Mouse (Mus musculus) gastrocnemius, postnatal 14 days (tissue): Measurements from ENCODE around the gene Taf1. TPM values are rescaled to one million over a fixed set of nuclear protein-coding genes. Genes with fewer than 3 reads are reported as not detected.
"Not testable (repeated sequence)": the region's sequence is repeated elsewhere in the genome, so short reads cannot be mapped to it uniquely, and the experiment has no call there.

ENCODE experiments used
- DNase-seq: peaks from one replicate; pipeline ENCODE4 v3.0.0; 2021; ENCODE audit warnings: mixed read lengths
- intact Hi-C: fragments of 180-260 bp; cut with DNase I; formaldehyde crosslinking; loops from one replicate; pipeline ENCODE4 v1.15.1; 2025; ENCODE audit warnings: low total_unique reads
- long read RNA-seq, 2 experiments: library from polyadenylated mRNA; stranded (forward); transcript quantifications; one replicate each; pipeline ENCODE4 v2.0.0; 2021
- total RNA-seq, 2 experiments: library from RNA; stranded (reverse); gene quantifications; 2 replicates each; pipeline ENCODE4 v1.2.3; 2021

The Taf1 gene
- total RNA-seq, result 1 to 10 TPM; 7.9 to 8.5 TPM
- long read RNA-seq, experiment 1, partial matches to known transcripts, result 0 of 3 reads
- long read RNA-seq, experiment 1, other reads (novel, unspliced or antisense), result 3 of 3 reads
- long read RNA-seq, experiment 2, full-length matches to known transcripts, result 1 of 7 reads
- long read RNA-seq, experiment 2, partial matches to known transcripts, result 2 of 7 reads
- long read RNA-seq, experiment 2, other reads (novel, unspliced or antisense), result 4 of 7 reads

DNA sequence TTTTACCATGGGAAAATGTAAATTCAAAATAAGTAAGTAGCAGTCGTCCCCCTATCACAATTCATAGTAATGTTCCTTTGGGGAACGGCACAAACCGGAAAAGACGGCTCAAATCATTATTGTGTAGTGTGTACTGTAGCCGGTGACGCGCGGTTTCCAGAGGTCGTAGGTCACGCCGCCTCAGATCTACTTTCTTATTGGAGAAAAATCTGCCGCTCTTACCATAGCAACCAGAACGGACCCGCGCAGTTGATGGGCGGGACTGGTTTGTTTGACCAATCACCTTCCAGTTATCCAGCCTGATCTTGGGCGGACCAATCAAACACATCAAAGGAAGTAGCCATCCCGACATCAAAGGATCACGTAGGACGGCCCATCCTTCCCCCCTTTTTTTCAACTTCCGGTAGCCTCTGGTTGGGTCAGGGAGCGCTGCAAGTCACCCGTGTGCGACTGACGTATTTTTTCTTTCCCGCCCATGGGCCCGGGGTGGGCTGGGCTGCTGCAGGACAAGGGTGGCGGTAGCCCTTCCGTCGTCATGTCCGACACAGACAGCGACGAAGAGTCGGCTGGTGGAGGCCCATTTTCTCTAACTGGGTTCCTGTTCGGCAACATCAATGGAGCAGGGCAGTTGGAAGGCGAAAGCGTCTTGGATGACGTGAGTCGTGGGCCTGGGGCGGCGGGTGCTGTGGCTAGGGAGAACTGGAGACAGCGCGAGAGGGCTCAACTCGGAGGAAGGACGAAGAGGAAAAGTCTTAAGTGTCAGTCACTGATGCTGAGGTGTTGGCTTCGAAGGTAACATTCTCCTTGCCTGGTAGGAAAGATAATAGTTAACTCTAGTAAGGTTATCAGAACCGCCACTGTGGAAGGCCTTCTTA is at the start of gene Taf1:
Gene Taf1 (plus strand): TSS at position 388 of the 875 bp plus-strand sequence.
- peak; percentile 87 for DNase-seq
- intact Hi-C loops, result no loop called here

DNA sequence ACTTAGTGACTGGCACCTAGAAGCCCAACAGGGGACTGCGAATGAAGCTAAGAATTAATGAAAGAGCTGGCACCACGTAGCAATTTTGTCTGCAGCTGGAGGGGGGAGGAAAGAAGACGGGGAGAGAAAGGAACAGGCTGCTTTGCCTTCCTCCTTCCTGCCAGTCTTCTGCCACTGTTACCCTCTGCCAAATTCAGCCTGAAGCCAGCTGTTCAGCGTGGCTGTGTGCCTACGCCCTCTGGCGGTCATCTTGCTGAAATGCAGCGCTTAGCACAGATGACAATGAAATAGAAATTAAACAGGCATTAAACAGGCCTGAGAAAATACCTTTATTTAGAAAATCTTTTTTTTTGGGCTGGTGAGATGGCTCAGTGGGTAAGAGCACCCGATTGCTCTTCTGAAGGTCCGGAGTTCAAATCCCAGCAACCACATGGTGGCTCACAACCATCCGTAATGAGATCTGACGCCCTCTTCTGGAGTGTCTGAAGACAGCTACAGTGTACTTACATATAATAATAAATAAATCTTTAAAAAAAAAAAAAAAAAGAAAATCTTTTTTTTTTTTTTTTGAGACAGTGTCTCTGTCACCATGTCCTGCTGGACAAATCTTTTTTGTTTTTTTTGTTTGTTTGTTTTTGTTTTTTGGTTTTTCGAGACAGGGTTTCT is 45.9 kb upstream of the Taf1 start:
- DNase-seq, result peak; percentile 45

GRCm38 (mm10) chrX:101504636-101505035 is 27.9 kb upstream of the Taf1 start:
- no peak for DNase-seq
- intact Hi-C loops, result no loop called here

More for the DNA sequence above, 45.9 kb upstream of the Taf1 start:
- intact Hi-C loops, result not testable (repeated sequence)

- intact Hi-C loops, result no loop called here
- no peak for DNase-seq
Measured at GRCm38 (mm10) chrX:101515710-101516109, 16.8 kb upstream of the Taf1 start.

DNA sequence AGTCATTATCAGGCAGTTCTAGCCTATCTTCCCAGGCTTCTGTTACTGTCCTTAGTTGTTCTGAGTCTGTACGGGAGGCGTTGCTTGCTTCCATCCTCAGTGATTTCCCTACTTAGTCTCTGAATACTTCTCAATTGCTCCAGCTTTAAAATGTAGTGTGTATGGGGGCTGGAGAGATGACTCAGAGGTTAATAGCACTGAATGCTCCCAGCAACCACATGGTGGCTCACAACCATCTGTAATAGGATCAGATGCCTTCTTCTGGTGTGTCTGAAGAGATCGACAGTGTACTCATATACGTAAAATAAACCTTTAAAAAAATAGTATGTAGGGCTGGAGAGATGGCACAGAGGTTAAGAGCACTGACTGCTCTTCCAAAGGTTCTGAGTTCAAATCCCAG is 14.5 kb upstream of the Taf1 start:
- no peak for DNase-seq
- intact Hi-C loops, result no loop called here

DNA sequence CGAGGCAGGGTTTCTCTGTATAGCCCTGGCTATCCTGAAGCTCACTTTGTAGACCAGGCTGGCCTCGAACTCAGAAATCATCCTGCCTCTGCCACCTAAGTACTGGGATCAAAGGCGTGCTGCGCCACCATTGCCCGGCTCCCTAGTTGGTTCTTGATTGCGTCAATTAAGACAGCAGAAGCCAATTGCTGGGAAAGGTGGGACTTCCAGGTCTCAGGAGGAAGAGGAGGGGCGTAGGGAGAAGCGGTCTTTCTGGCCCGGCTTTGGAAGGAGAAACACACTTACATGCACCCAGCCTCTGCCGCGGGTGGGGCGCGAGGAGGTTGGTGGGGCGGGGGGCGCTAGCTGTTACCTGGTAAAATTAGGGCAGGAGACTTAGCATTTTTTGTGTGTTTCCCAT is 10.5 kb upstream of the Taf1 start:
- no peak for DNase-seq
- intact Hi-C loops, result no loop called here

GRCm38 (mm10) chrX:101527356-101527755 is 5.2 kb upstream of the Taf1 start:
- intact Hi-C loops, result no loop called here
- DNase-seq, result no peak

- DNase-seq, result no peak
Measured at GRCm38 (mm10) chrX:101585455-101585854, 52.9 kb downstream of the Taf1 start.

DNA sequence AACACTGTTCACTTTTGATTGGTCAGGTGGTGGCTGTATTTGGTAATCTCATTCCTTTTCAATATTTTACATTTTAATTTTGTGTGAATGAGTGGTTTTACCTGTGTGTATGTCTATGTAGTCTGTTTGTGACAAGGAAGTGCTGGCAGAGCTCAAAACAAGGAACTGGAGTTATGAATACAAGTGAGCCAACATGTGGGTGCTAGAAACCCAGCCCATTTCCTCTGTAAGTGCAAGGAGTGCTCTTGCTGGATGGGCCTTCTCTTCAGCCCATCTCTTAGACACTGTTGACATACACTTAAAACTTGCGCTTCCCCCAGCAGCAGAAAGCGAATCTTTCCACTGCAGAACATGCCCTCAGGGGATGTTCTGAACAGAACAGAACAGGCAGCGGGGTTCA is 83.6 kb downstream of the Taf1 start:
- DNase-seq, result no peak
- intact Hi-C loops, result no loop called here

More at GRCm38 (mm10) chrX:101585455-101585854, 52.9 kb downstream of the Taf1 start:
- intact Hi-C loops, result no loop called here

GRCm38 (mm10) chrX:101617889-101618288 is 85.4 kb downstream of the Taf1 start:
- intact Hi-C loops, result no loop called here
- DNase-seq, result no peak

- DNase-seq, result no peak
- intact Hi-C loops, result no loop called here
Measured at GRCm38 (mm10) chrX:101620317-101620716, 87.8 kb downstream of the Taf1 start.

- DNase-seq, result no peak
- intact Hi-C loops, result no loop called here
Measured at GRCm38 (mm10) chrX:101622539-101622938, 90.0 kb downstream of the Taf1 start.

- DNase-seq, result no peak
- intact Hi-C loops, result no loop called here
Measured at GRCm38 (mm10) chrX:101636821-101637525, 104.4 kb downstream of the Taf1 start.

DNA sequence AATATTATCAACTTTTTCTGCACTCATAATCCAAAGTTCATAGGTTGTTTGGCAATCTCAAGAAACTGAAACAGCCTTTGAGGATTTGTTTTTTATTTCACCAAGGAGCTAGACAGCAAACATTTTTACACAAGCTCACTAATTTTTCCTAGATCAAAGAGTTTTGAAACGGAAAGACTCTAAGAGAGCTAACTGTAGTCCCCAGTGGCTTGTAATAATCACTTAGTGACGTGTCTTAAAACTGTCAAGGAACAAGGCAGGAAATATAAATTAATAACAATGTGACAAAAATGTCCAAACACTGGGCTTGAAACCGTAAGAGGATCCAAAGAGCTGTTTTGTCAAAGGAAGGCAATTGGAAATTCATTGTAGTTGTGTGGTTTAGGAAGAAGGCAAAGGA is 106.3 kb downstream of the Taf1 start:
- no peak for DNase-seq
- intact Hi-C loops, result no loop called here

GRCm38 (mm10) chrX:101639306-101639705 is 106.8 kb downstream of the Taf1 start:
- intact Hi-C loops, result no loop called here
- DNase-seq, result no peak

- intact Hi-C loops, result no loop called here
- peak; percentile 80 for DNase-seq
Measured at GRCm38 (mm10) chrX:101639741-101640166, 107.2 kb downstream of the Taf1 start, which contains the start of gene Ogt. Gene Ogt (plus strand): TSS chrX:101640060.

DNA sequence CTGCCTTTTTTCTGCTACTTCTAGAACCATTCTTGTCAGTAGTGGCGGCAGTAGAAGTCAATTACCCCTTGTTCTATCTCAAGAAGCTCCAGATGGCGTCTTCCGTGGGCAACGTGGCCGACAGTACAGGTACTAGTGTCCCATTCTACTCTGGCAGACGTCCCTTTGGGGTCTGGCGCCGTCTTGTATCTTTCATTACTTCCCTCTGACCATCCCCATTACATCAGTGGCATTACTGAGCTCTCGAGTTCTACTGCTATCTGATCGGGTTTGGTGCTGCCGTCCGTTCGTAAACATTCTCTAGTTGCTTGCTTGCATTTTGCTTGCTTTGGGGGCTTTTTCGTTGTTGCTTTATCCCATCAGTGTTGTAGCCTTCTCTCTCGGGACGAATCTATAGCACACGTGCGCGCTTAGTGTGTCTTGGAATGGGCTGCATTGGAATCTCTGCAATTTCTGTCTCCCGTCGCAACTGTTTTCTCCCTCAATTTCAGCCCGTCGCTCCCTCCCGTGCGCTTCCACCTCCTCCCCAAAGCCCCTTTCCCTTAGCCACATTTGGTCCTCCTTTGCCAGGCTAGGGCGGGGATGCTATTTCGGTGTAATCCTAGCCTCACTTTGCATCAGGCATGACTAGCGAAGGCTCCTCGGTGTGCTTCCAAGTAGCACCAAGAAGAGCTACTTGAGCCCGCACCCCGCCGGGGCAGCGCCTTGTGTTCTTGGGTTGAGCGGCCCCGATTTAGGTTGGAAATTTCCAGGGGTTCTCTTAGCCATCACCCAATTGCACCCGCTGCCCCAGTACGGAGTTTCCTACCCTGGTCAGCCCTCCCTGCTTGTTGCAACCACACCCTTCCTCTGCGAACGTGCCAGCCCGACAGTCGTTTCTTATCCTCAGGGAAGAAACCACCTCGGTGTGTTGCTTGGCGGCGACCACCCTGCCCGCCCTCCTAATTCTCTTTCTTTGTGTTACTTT is 107.9 kb downstream of the Taf1 start:
- intact Hi-C loops, result no loop called here
- DNase-seq, result peak; percentile 26

DNA sequence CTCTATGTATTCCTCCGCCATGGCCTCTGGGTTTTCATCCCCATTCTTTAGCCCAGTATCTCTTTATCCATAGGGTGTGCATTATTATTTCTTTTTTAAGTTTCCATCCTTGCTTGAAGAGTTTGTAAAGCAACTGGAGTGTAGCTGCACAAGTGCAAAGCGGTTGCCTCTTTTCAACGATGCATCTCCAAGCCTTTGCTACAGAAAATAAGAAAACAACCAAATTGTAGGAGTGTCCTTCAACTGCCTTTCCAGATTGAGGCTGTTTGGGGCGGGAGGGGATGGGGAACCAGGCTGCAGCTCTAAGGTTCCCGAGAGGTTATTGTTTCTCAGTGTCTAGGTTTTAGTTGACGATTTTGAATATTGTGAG is 108.6 kb downstream of the Taf1 start:
- intact Hi-C loops, result no loop called here
- no peak for DNase-seq

GRCm38 (mm10) chrX:101642091-101642490 is 109.6 kb downstream of the Taf1 start:
- DNase-seq, result no peak
- intact Hi-C loops, result no loop called here
